Mouse (Mus musculus): ENCODE measurements around the gene Ptchd1. TPM values are rescaled to one million over a fixed set of nuclear protein-coding genes. Genes with fewer than 3 reads are reported as not detected.

The Ptchd1 gene
- total RNA-seq (2023): under 1 TPM in 1 of 2 experiments, not detected in 1; 0.22 TPM

GRCm38 (mm10) chrX:155623701-155624281 lies at the start of gene Ptchd1:
Gene Ptchd1 (minus strand): TSS chrX:155623814.

GRCm38 (mm10) chrX:155624341-155624841 lies 777 bp upstream of the Ptchd1 start, which contains the start of gene Gm15155:
Gene Gm15155 (plus strand): TSS chrX:155624741.

Other genes starting within 250 kb of the Ptchd1 start
- not detected for gene Gm15155, start 927 bp upstream of the Ptchd1 start, total RNA-seq (2023)